Mouse (Mus musculus) heart, postnatal 14 days (tissue): Measurements from ENCODE around the gene Psors1c2. TPM values are rescaled to one million over a fixed set of nuclear protein-coding genes. Genes with fewer than 3 reads are reported as not detected.

ENCODE experiments used
- DNase-seq, 2 experiments: peaks; one replicate each; pipeline ENCODE4 v3.0.0; 2021 to 2022
- intact Hi-C: fragments of 180-260 bp; cut with DNase I; formaldehyde crosslinking; loops from one replicate; pipeline ENCODE4 v1.15.1; 2025
- total RNA-seq, 2 experiments: library from RNA; stranded (reverse); gene quantifications; 2 replicates each; pipeline ENCODE4 v1.2.3; 2021

The Psors1c2 gene
- total RNA-seq, 2 experiments from 2014 or later = not detected

GRCm38 (mm10) chr17:35554761-35555397, 21.9 kb downstream of the Psors1c2 start:
- intact Hi-C loops = no loop called here
- no peak for DNase-seq

DNA sequence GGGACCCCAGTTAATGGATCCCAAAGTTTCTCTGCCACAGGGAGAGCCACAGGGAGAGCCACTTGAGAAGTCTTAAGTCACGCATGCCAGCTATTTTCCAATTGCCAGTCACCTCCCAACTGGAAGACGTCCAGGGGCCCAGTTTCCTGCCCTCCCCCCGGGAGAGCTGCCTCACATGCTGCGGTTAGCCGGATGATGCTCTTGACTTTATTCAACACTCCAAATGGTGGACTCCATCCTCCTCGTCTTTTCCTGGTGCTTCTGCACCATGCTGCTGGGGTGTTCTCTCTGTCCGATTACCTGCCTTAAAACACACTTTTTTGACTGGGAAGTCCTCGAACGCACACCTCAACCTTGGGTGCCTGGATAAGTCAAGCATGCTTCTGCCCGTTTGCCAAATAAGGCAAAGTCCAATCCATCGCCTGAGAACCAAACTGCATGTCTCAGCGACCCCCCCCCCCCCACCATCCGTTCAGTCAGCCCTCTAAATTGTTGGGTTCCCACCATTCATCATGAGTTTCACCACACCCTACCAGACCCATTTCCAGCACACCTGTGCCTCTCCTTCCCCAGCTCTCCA, 23.3 kb downstream of the Psors1c2 start:
- DNase-seq = no peak
- intact Hi-C loops = no loop called here

DNA sequence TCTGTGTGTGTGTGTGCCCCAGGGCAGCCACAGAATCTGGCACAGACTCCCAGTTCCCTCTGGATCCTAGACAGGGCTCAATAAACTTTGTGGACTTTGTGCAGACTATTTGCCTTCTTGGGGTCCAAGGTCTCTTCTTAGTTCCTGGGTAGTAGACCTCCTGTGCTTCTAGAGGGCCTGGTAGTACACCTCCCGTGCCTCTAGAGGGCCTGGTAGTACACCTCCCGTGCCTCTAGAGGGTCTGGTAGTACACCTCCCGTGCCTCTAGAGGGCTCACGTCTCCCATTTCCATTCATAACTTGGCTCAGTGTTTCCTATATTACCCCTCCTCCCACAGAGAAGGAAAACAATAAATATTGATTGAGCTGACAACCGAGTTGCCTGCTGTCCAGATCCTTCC, 23.8 kb downstream of the Psors1c2 start:
- intact Hi-C loops = no loop called here
- peak in 1 of 2 experiments; percentile 53 for DNase-seq

- intact Hi-C loops = no loop called here
- no peak for DNase-seq
These were observed 24.4 kb downstream of the Psors1c2 start for GRCm38 (mm10) chr17:35557351-35557750.

DNA sequence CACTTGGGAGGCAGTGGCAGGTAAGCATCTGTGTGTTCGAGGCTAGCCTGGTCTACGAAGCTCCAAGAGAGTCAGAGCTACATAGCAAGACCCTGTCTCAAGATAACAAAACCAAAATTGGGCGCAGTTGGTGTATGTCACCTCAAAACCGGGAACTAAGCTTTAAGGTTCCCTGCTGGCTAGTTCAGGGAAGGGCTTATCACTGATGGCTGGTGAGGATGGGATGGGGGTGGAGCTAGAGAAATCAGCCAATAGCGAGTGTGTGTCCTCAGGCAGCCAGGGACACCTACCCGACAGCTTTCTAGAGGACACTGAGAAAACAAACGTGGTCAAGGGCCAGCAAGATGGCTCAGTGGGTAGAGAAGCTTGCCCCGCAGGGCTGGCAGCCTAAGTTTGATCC, 25.2 kb downstream of the Psors1c2 start:
- no peak for DNase-seq
- intact Hi-C loops = no loop called here

DNA sequence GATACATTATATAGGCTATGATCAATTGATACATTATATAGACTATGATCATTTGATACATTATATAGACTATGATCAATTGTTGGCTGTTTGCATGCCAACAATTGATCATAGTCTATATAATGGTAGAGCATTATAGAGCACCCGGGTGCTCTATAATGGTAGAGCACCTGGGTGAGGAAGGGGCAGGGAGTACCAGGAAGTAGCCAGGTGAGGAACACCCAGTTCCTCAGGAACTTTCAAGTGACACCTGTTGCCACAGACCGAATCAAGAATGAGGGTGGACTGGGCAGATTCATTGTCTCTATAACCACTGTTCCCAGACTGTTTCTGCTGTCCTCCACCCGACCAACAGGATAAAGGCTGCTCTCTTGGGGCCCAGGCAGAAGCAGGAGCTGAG, 34.1 kb downstream of the Psors1c2 start, which contains the start of gene 2300002M23Rik:
Gene 2300002M23Rik, plus strand, starts transcription at position 301 of the 400 bp plus-strand sequence.
- intact Hi-C loops = no loop called here
- DNase-seq = no peak

GRCm38 (mm10) chr17:35567767-35568166, 34.8 kb downstream of the Psors1c2 start:
- intact Hi-C loops = no loop called here
- no peak for DNase-seq

- DNase-seq = no peak
- intact Hi-C loops = no loop called here
These were observed 36.3 kb downstream of the Psors1c2 start for GRCm38 (mm10) chr17:35569091-35569944.

- no peak for DNase-seq
- intact Hi-C loops = no loop called here
These were observed 37.8 kb downstream of the Psors1c2 start for GRCm38 (mm10) chr17:35570836-35571235.

DNA sequence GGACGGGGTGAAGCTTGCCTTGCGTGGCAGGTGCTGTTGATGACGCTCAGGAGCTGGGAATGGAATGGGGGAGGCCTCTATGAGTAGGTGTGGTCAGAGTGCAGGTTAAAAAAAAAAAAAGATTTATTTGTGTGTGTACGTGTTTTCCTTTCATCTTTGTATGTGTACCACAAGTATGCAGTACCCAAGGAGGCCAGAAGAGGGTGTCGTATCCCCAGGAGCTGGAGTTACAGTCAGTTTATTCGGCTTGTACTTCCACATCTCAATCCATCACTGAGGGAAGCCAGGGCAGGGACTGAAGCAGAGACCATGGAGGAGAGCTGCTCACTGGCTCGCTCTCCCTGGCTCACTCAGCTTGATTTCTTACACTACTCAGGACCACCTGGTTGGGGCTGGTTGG, 38.5 kb downstream of the Psors1c2 start:
- DNase-seq = no peak
- intact Hi-C loops = no loop called here

GRCm38 (mm10) chr17:35578211-35578610, 45.2 kb downstream of the Psors1c2 start:
- intact Hi-C loops = loop anchor here (2.0 kb wide), 1 partner anchor 33 kb away; no protein-coding TSS in a partner anchor

GRCm38 (mm10) chr17:35582900-35583299, 49.9 kb downstream of the Psors1c2 start:
- intact Hi-C loops = no loop called here
- no peak for DNase-seq

More at GRCm38 (mm10) chr17:35578211-35578610, 45.2 kb downstream of the Psors1c2 start:
- DNase-seq = peak; percentile 78 to 87

Other genes starting within 250 kb of the Psors1c2 start
- 1 to 10 TPM in 1 of 2 experiments, under 1 TPM in 1; 0.57 to 1.2 TPM for gene H2-Q1, start 212.8 kb upstream of the Psors1c2 start, total RNA-seq
- gene H2-Q2, start 191.0 kb upstream of the Psors1c2 start, total RNA-seq = 1 to 10 TPM; 1.1 to 3.7 TPM
- gene H2-Q4, start 153.6 kb upstream of the Psors1c2 start, total RNA-seq = 1 to 10 TPM; 9.2 to 9.8 TPM
- under 1 TPM; 0.31 to 0.80 TPM for gene H2-Q6, start 108.4 kb upstream of the Psors1c2 start, total RNA-seq
- 1 to 10 TPM; 1.3 to 1.9 TPM for gene H2-Q7, start 94.0 kb upstream of the Psors1c2 start, total RNA-seq
- gene H2-Q10, start 63.1 kb upstream of the Psors1c2 start, total RNA-seq = under 1 TPM; 0.12 to 0.20 TPM
- not detected for gene Pou5f1, start 27.2 kb upstream of the Psors1c2 start, total RNA-seq
- gene Tcf19, start 16.4 kb upstream of the Psors1c2 start, total RNA-seq = 1 to 10 TPM; 6.0 to 7.9 TPM
- 1 to 10 TPM; 4.2 to 4.3 TPM for gene Cchcr1, start 16.1 kb upstream of the Psors1c2 start, total RNA-seq
- under 1 TPM; 0.15 to 0.17 TPM for gene Cdsn, start 18.9 kb downstream of the Psors1c2 start, total RNA-seq
- gene 2300002M23Rik, start 34.2 kb downstream of the Psors1c2 start, total RNA-seq = not detected
- gene Sfta2, start 68.3 kb downstream of the Psors1c2 start, total RNA-seq = not detected
- gene Gm9573, start 93.4 kb downstream of the Psors1c2 start, total RNA-seq = not detected
- gene Mucl3, start 110.5 kb downstream of the Psors1c2 start, total RNA-seq = not detected
- 10 to 100 TPM; 29.6 to 30.7 TPM for gene Vars2, start 134.4 kb downstream of the Psors1c2 start, total RNA-seq
- gene Gtf2h4, start 140.5 kb downstream of the Psors1c2 start, total RNA-seq = 10 to 100 TPM; 16.8 to 23.2 TPM
- gene Ddr1, start 171.4 kb downstream of the Psors1c2 start, total RNA-seq = 10 to 100 TPM; 40.1 to 44.1 TPM